Mouse (Mus musculus) liver, postnatal 0 days (tissue): ENCODE data around the gene Zfp712.

Experiments used
- CTCF ChIP-seq: sonication (generic); IDR thresholded peaks from 2 replicates; pipeline ENCODE4 v1.5.1; 2016; ENCODE audit warnings: antibody characterized with exemption, low read depth
- EP300 ChIP-seq: IDR thresholded peaks from 2 replicates; pipeline ENCODE4 v1.6.1; 2016; ENCODE audit warnings: antibody characterized with exemption, low read depth, mild to moderate bottlenecking

- TF ChIP-seq EP300, result no peak
- no peak for TF ChIP-seq CTCF
Measured at GRCm38 (mm10) chr13:67107681-67108080, 46.7 kb upstream of the Zfp712 start.
